Mouse (Mus musculus) 416B (cell line): ENCODE data around the gene Ttll1.
A peak's percentile ranks its signal among the peaks of the same experiment; 100 is the strongest.

Source experiments
- DNase-seq: peaks from one replicate; pipeline ENCODE4 v3.0.0; 2011; ENCODE audit warnings: low read depth

Ttll1 gene

GRCm38 (mm10) chr15:83455034-83455433 is 55.7 kb downstream of the Ttll1 start:
- DNase-seq = no peak

- DNase-seq = no peak
Measured at GRCm38 (mm10) chr15:83454419-83454818, 56.3 kb downstream of the Ttll1 start.

GRCm38 (mm10) chr15:83453879-83454278 is 56.8 kb downstream of the Ttll1 start:
- peak; percentile 39 for DNase-seq

GRCm38 (mm10) chr15:83452219-83452760 is 58.4 kb downstream of the Ttll1 start:
- no peak for DNase-seq

- DNase-seq = peak; percentile 52
Measured at GRCm38 (mm10) chr15:83451621-83452210, 59.0 kb downstream of the Ttll1 start.

GRCm38 (mm10) chr15:83450007-83450406 is 60.7 kb downstream of the Ttll1 start:
- no peak for DNase-seq

- DNase-seq = no peak
Measured at GRCm38 (mm10) chr15:83448646-83449045, 62.0 kb downstream of the Ttll1 start.

GRCm38 (mm10) chr15:83447791-83448544 is 62.7 kb downstream of the Ttll1 start:
- peak; percentile 39 for DNase-seq

- no peak for DNase-seq
Measured at GRCm38 (mm10) chr15:83445908-83446307, 64.8 kb downstream of the Ttll1 start.

GRCm38 (mm10) chr15:83445383-83445782 is 65.3 kb downstream of the Ttll1 start:
- DNase-seq = no peak

GRCm38 (mm10) chr15:83444425-83444824 is 66.3 kb downstream of the Ttll1 start:
- DNase-seq = no peak

- DNase-seq = peak; percentile 73
Measured at GRCm38 (mm10) chr15:83442495-83443037, 68.1 kb downstream of the Ttll1 start.

- DNase-seq = no peak
Measured at GRCm38 (mm10) chr15:83440726-83441125, 70.0 kb downstream of the Ttll1 start.

- no peak for DNase-seq
Measured at GRCm38 (mm10) chr15:83436541-83436940, 74.2 kb downstream of the Ttll1 start.

- peak; percentile 57 for DNase-seq
Measured at GRCm38 (mm10) chr15:83435324-83436090, 75.2 kb downstream of the Ttll1 start.

GRCm38 (mm10) chr15:83434692-83435091 is 76.0 kb downstream of the Ttll1 start:
- no peak for DNase-seq
